Mouse (Mus musculus) brain, embryonic 14.5 days (tissue): ENCODE measurements around the gene Aspn.

ENCODE experiments used
- CTCF ChIP-seq: fragments of 200-500 bp; IDR thresholded peaks from 2 replicates; pipeline ENCODE4 v1.5.1; 2012; ENCODE audit warnings: inconsistent platforms, mild to moderate bottlenecking, moderate library complexity, borderline replicate concordance; ENCODE audit not compliant: insufficient read depth, insufficient read length; ENCODE audit errors: extremely low read depth
- POLR2A ChIP-seq: fragments of 200-500 bp; IDR thresholded peaks from 2 replicates; pipeline ENCODE4 v1.6.1; 2012; ENCODE audit warnings: mild to moderate bottlenecking, inconsistent platforms, borderline replicate concordance; ENCODE audit not compliant: poor library complexity, insufficient read depth, insufficient read length, severe bottlenecking; ENCODE audit errors: extremely low read depth

DNA sequence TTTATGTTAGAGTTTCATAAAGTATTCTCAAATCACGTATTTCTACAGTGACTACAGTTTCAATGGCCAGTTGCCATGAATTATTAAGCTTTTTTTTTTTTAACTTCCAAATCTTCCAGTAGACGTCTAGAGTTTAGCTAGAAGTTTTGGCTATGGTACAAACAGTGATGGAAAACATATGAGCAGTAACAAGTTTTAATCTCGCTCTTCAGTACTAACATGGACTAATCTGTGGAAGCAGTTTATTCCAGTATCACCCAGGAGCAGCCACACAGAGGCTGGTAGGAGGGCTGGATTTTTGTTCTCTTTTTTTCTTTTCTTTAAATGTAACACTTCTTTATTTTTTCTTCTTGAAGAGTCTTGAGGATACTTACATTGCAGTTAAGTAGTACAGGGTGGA is at the start of gene Aspn:
- TF ChIP-seq CTCF (no peak), POLR2A (no peak)
